23 mouse cellular contexts compared by ENCODE assay signal in the genomic region with DNA sequence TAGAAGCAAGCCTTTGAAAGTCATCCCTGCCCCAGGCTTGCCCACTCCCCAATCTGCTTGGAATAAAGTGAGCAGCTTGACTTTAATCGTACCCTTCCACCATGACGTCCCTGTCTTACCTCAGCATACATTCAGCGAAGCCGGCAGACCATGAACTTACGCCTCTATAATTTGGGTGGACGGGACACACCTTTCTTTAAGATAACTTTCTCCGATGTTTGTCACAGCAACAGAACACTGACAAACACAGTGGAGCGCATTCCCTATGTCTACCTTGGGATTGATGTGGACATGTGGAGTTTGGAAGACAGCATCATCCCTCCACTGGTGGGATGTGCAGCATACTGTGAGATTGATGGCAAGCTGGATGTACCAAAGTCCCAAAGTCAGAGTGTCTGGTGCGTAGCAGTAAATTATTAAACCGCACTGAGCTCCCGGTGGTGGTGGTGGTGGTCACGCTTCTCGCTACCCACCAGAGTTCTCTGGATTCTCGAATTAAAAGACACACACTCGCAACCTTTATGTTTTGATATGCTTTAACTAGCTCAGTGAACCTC. TPM values are rescaled to one million over a fixed set of nuclear protein-coding genes. Genes with fewer than 3 reads are reported as not detected.
DNase-seq lines count a peak whose midpoint lies in the region; ATAC-seq and TF ChIP-seq lines count a peak whose summit lies in the region.
"Had no signal": no experiment of that assay in that cellular context is flagged by ENCODE, and none has a peak within 500 bp of the region (broad histone marks: within the 10 kb centered on the region; RNA-seq: fewer than 3 reads in every experiment).

No protein-coding gene starts in this region.

- H3K4me3 ChIP-seq in gastrocnemius, adult 2 months, result no peak overlapping the region
- H3K4me3 ChIP-seq in kidney, adult 2 months (ENCODE audit: insufficient read depth, low read depth, low read length), result no peak overlapping the region
- no peak overlapping the region for H3K4me3 ChIP-seq in kidney, postnatal 0 days (replicated peaks; ENCODE audit: low read depth, low read length)
- H3K4me3 ChIP-seq in embryonic facial prominence, embryonic 10.5 days, result no peak overlapping the region
- H3K4me3 ChIP-seq: embryonic facial prominence, embryonic 15.5 days; hindbrain, embryonic 10.5 days; hindbrain, embryonic 15.5 days; limb, embryonic 15.5 days; lung, embryonic 15.5 days; midbrain, embryonic 13.5 days; neural tube, embryonic 13.5 days had no signal

- H3K9ac ChIP-seq in kidney, postnatal 0 days (ENCODE audit: low read depth, low read length), result no peak overlapping the region
- H3K9ac ChIP-seq: embryonic facial prominence, embryonic 15.5 days; hindbrain, embryonic 15.5 days; limb, embryonic 15.5 days; liver, embryonic 14.5 days; lung, embryonic 15.5 days; midbrain, embryonic 13.5 days; neural tube, embryonic 13.5 days had no signal

- no peaks in the 10 kb centered on the region for H3K9me3 ChIP-seq in kidney, postnatal 0 days (replicated peaks; ENCODE audit: low read length)
- H3K9me3 ChIP-seq in embryonic facial prominence, embryonic 10.5 days, result no peaks in the 10 kb centered on the region
- H3K9me3 ChIP-seq: embryonic facial prominence, embryonic 15.5 days; G1E; hindbrain, embryonic 10.5 days; hindbrain, embryonic 15.5 days; limb, embryonic 15.5 days; lung, embryonic 15.5 days; midbrain, embryonic 13.5 days; neural tube, embryonic 13.5 days had no signal

- TF ChIP-seq CTCF in gastrocnemius, adult 2 months (IDR thresholded peaks at IDR 0.05), result no peak
- TF ChIP-seq CTCF in kidney, adult 2 months (conservative IDR thresholded peaks at IDR 0.05; ENCODE audit: insufficient read depth, insufficient read length, low read depth, low read length), result no peak
- TF ChIP-seq CTCF in kidney, postnatal 0 days (IDR thresholded peaks at IDR 0.05; ENCODE audit: low read depth), result no peak

- H3K4me1 ChIP-seq in kidney, adult 2 months (ENCODE audit: control insufficient read depth, insufficient read depth, low read length), result no peaks in the 10 kb centered on the region
- peaks cover 4% of the 10 kb centered on the region; the same call in 1 of the 2 replicates for H3K4me1 ChIP-seq in kidney, postnatal 0 days (replicated peaks; ENCODE audit: insufficient read depth, low read length)
- no peaks in the 10 kb centered on the region for H3K4me1 ChIP-seq in embryonic facial prominence, embryonic 10.5 days
- H3K4me1 ChIP-seq: hindbrain, embryonic 15.5 days; midbrain, embryonic 13.5 days; neural tube, embryonic 13.5 days had no signal

- no peaks in the 10 kb centered on the region for H3K27me3 ChIP-seq in kidney, adult 2 months (replicated peaks; ENCODE audit: control insufficient read depth, insufficient read depth, low read length)
- H3K27me3 ChIP-seq in kidney, postnatal 0 days (ENCODE audit: insufficient read depth, low read length), result no peaks in the 10 kb centered on the region
- H3K27me3 ChIP-seq in embryonic facial prominence, embryonic 10.5 days (replicated peaks; ENCODE audit: low read depth, poor library complexity, severe bottlenecking), result no peaks in the 10 kb centered on the region
- H3K27me3 ChIP-seq: embryonic facial prominence, embryonic 15.5 days; hindbrain, embryonic 15.5 days; limb, embryonic 15.5 days; lung, embryonic 15.5 days; midbrain, embryonic 13.5 days; neural tube, embryonic 13.5 days had no signal

- no peak overlapping the region for H3K4me2 ChIP-seq in kidney, postnatal 0 days (ENCODE audit: low read length)
- H3K4me2 ChIP-seq: embryonic facial prominence, embryonic 15.5 days; hindbrain, embryonic 15.5 days; limb, embryonic 15.5 days; midbrain, embryonic 13.5 days; neural tube, embryonic 13.5 days had no signal

- intact Hi-C loops in gastrocnemius, adult 2 months (cut with DNase I), result loop anchor here (10.0 kb wide), 1 partner anchor 194 kb away; no protein-coding TSS in a partner anchor
- intact Hi-C loops in gastrocnemius, postnatal 36 days (cut with DNase I), result loop anchor here (10.0 kb wide), 2 partner anchors 104 to 194 kb away; no protein-coding TSS in a partner anchor

- peak overlapping the region; percentile 79 for H3K27ac ChIP-seq in gastrocnemius, adult 2 months
- no peak overlapping the region for H3K27ac ChIP-seq in kidney, adult 2 months (ENCODE audit: insufficient read depth, low read depth, low read length)
- H3K27ac ChIP-seq in kidney, postnatal 0 days, result no peak overlapping the region
- H3K27ac ChIP-seq in embryonic facial prominence, embryonic 10.5 days (replicated peaks), result no peak overlapping the region
- H3K27ac ChIP-seq: embryonic facial prominence, embryonic 15.5 days; hindbrain, embryonic 10.5 days; hindbrain, embryonic 15.5 days; liver, embryonic 14.5 days; lung, embryonic 15.5 days; macrophage; midbrain, embryonic 13.5 days; neural tube, embryonic 13.5 days had no signal

- H3K36me3 ChIP-seq in kidney, adult 2 months (ENCODE audit: control insufficient read depth, insufficient read depth, low read length), result no peaks in the 10 kb centered on the region
- no peaks in the 10 kb centered on the region for H3K36me3 ChIP-seq in kidney, postnatal 0 days (ENCODE audit: insufficient read depth, low read length)
- H3K36me3 ChIP-seq in embryonic facial prominence, embryonic 10.5 days (replicated peaks), result no peaks in the 10 kb centered on the region
- H3K36me3 ChIP-seq: embryonic facial prominence, embryonic 15.5 days; G1E; hindbrain, embryonic 10.5 days; hindbrain, embryonic 15.5 days; limb, embryonic 15.5 days; lung, embryonic 15.5 days; midbrain, embryonic 13.5 days; neural tube, embryonic 13.5 days had no signal

- DNase-seq in gastrocnemius, adult 2 months, result no peak
- no peak for DNase-seq in gastrocnemius, postnatal 36 days
- DNase-seq in kidney, adult 2 months, result peak; percentile 31
- no peak for DNase-seq in kidney, postnatal 14 days
- no peak for DNase-seq in kidney, postnatal 0 days (ENCODE audit: low spot score)
- no peak for DNase-seq in kidney, postnatal 36 days
- DNase-seq in embryonic facial prominence, embryonic 10.5 days (ENCODE audit: low spot score), result peak; percentile 3
- DNase-seq: adrenal gland, adult 8-10 months; cerebellum, adult 2 months; cerebellum, postnatal 14 days; gastrocnemius, postnatal 25 days; right cerebral cortex, postnatal 4 days; thymus, postnatal 4 days had no signal

- no peak for TF ChIP-seq POLR2A in kidney, adult 2 months (IDR thresholded peaks at IDR 0.05; ENCODE audit: low read depth, low read length)

- 69% methylated on average over 15 of the region's 15 CpGs for WGBS in kidney, adult 2 months
- 76% methylated on average over 15 of the region's 15 CpGs for WGBS in kidney, postnatal 0 days
- WGBS in embryonic facial prominence, embryonic 10.5 days, result 94% methylated on average over 15 of the region's 15 CpGs

- ATAC-seq in kidney, postnatal 0 days (replicated peaks; ENCODE audit: low FRiP score, low read depth), result peak; percentile 57; the same call in 1 of the 2 replicates
- ATAC-seq: midbrain, embryonic 13.5 days had no signal

RNA-seq across cellular contexts. Expression of a gene that starts 13.4 kb away (rescaled TPM):
- 1 to 10 TPM; 3.3 to 7.0 TPM for total RNA-seq in gastrocnemius, adult 2 months (2021)
- total RNA-seq in gastrocnemius, postnatal 36 days (2021), result 1 to 10 TPM; 3.8 to 4.4 TPM
- polyA plus RNA-seq in kidney, adult 2 months (2012; rRNA removed), result 5.0 and 5.4 TPM in 2 replicates
- polyA plus RNA-seq in kidney, postnatal 0 days (2015; fragmentation: Nextera tagmentation; extraction: Ambion mirVana), result 28.8 and 29.9 TPM in 2 replicates
- 26.2 and 27.8 TPM in 2 replicates for polyA plus RNA-seq in embryonic facial prominence, embryonic 10.5 days (2016; fragmentation: Nextera tagmentation; extraction: Ambion mirVana)
- total RNA-seq: G1E had no signal
- polyA plus RNA-seq: G1E had no signal

RNA-seq across cellular contexts. Expression of a gene that starts 15.6 kb away (rescaled TPM):
- 10 to 100 TPM; 11.9 to 18.6 TPM for total RNA-seq in gastrocnemius, adult 2 months (2021)
- 10 to 100 TPM; 12.3 to 12.4 TPM for total RNA-seq in gastrocnemius, postnatal 36 days (2021)
- polyA plus RNA-seq in kidney, adult 2 months (2012; rRNA removed), result 5.8 and 6.9 TPM in 2 replicates
- polyA plus RNA-seq in kidney, postnatal 0 days (2015; fragmentation: Nextera tagmentation; extraction: Ambion mirVana), result 5.4 and 5.9 TPM in 2 replicates
- 9.6 and 12.0 TPM in 2 replicates for polyA plus RNA-seq in embryonic facial prominence, embryonic 10.5 days (2016; fragmentation: Nextera tagmentation; extraction: Ambion mirVana)

Comparison
In these comparisons a context has a peak if more than half of its experiments do, and no peak if none do; other contexts are left out.
1. DNase-seq: peak in kidney, adult 2 months (single experiment) and embryonic facial prominence, embryonic 10.5 days (single experiment); none in gastrocnemius, adult 2 months (single experiment), gastrocnemius, postnatal 36 days (0 of 2), kidney, postnatal 14 days (single experiment), kidney, postnatal 0 days (single experiment) and kidney, postnatal 36 days (0 of 2).